Mouse (Mus musculus) ES-Bruce4 (cell line): ENCODE data around the gene Far1.

Source experiments
- CTCF ChIP-seq: IDR thresholded peaks from one replicate; pipeline ENCODE4 v1.8.1; 2011; ENCODE audit warnings: low read depth, low read length
- POLR2A ChIP-seq: IDR thresholded peaks from one replicate; pipeline ENCODE4 v1.8.1; 2011; ENCODE audit warnings: low read length; ENCODE audit not compliant: insufficient read depth

GRCm38 (mm10) chr7:113589211-113589610, 75.6 kb downstream of the Far1 start:
- no peak for TF ChIP-seq POLR2A
- no peak for TF ChIP-seq CTCF
